Mouse (Mus musculus) ES-Bruce4 (cell line): ENCODE data around the gene Olfr49.

ENCODE experiments used
- CTCF ChIP-seq: IDR thresholded peaks from one replicate; pipeline ENCODE4 v1.8.1; 2011; ENCODE audit warnings: low read depth, low read length
- EP300 ChIP-seq: IDR thresholded peaks from 2 replicates; pipeline ENCODE4 v1.6.1; 2011; ENCODE audit warnings: low read depth, low read length; ENCODE audit not compliant: insufficient read depth
- POLR2A ChIP-seq: IDR thresholded peaks from one replicate; pipeline ENCODE4 v1.8.1; 2011; ENCODE audit warnings: low read length; ENCODE audit not compliant: insufficient read depth

DNA sequence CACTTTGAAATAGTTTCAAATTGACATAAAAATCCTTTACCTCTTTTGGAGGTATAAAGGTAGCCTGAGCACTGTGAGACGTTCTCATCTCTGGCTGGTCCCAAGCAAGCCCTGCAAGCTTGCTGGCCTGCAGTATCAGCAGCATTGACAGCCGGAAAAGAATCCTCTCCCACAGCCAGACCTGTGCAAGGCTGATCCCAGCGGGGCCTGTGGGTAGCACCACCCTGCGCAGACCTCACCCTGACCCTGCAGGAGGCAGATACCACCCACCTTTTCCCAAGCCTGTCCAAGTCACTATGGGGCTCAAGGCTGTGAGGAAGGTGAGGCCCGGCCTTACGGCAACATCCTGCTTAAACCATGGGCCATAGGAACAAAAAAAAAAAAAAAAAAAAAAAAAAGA, 18.8 kb downstream of the Olfr49 start:
- TF ChIP-seq CTCF = no peak
- no peak for TF ChIP-seq EP300
- no peak for TF ChIP-seq POLR2A
